Mouse (Mus musculus) G1E (cell line): ENCODE results near the gene Chdh. TPM values are rescaled to one million over a fixed set of nuclear protein-coding genes. Genes with fewer than 3 reads are reported as not detected.

Experiments
- ATAC-seq: 2 replicates; pipeline ENCODE4 v1.8.0; 2016; ENCODE audit warnings: mild to moderate bottlenecking; ENCODE audit not compliant: insufficient number of reproducible peaks, poor library complexity, low FRiP score, severe bottlenecking; ENCODE audit errors: extremely low read depth
- DNase-seq: peaks from one replicate; pipeline ENCODE4 v3.0.0; 2012; ENCODE audit warnings: low spot score
- H3K27me3 ChIP-seq: 2 replicates; pipeline ENCODE4 v1.6.1; 2012; ENCODE audit warnings: mild to moderate bottlenecking, low read length, inconsistent platforms; ENCODE audit not compliant: insufficient read depth
- H3K36me3 ChIP-seq: replicated peaks from 2 replicates; pipeline ENCODE3; 2012; ENCODE audit warnings: mild to moderate bottlenecking, inconsistent platforms
- H3K4me1 ChIP-seq: 2 replicates; pipeline ENCODE4 v1.6.1; 2012; ENCODE audit warnings: low read depth, low read length, inconsistent platforms, mixed read lengths; ENCODE audit not compliant: insufficient read depth
- H3K4me3 ChIP-seq: 2 replicates; pipeline ENCODE4 v1.5.1; 2012; ENCODE audit warnings: low read depth, mild to moderate bottlenecking, inconsistent platforms, low read length, moderate library complexity, mixed read lengths
- H3K9me3 ChIP-seq: replicated peaks from 2 replicates; pipeline ENCODE4 v1.6.1; 2012; ENCODE audit warnings: inconsistent platforms
- CTCF ChIP-seq: IDR thresholded peaks from 2 replicates; pipeline ENCODE4 v1.5.1; 2012; ENCODE audit warnings: low read depth, low read length, inconsistent platforms, mixed read lengths
- GATA1 ChIP-seq: IDR thresholded peaks from 2 replicates; pipeline ENCODE4 v1.6.1; 2012; ENCODE audit warnings: borderline replicate concordance, low read length, inconsistent platforms, mixed read lengths
- GATA2 ChIP-seq: IDR thresholded peaks from 2 replicates; pipeline ENCODE4 v1.6.1; 2012; ENCODE audit warnings: low read depth, low read length, inconsistent platforms, borderline replicate concordance
- POLR2AphosphoS5 ChIP-seq: IDR thresholded peaks from 2 replicates; pipeline ENCODE4 v1.6.1; 2012; ENCODE audit warnings: low read depth, low read length, inconsistent platforms; ENCODE audit not compliant: insufficient replicate concordance
- TAL1 ChIP-seq: conservative IDR thresholded peaks from 2 replicates; pipeline ENCODE4 v1.6.1; 2012; ENCODE audit warnings: low read depth, low read length, inconsistent platforms, mixed read lengths
- polyA plus RNA-seq: library from polyadenylated mRNA; stranded (reverse); fragments of >175 nt; gene quantifications from 2 replicates; pipeline ENCODE4 v1.2.3, GENCODE M21; 2012
- total RNA-seq, 2 experiments: library from RNA; stranded (forward) in 1 of 2; stranded (reverse) in 1 of 2; fragments of 200-1000 nt in 1 of 2; fragments of >200 nt in 1 of 2; fragmentation: Nextera tagmentation in 1 of 2; gene quantifications; 2 replicates each; pipeline ENCODE4 v1.2.3; 2014 to 2017

Chdh gene
- total and polyA plus RNA-seq, 3 experiments: 0.16 TPM; not detected in 2

GRCm38 (mm10) chr14:30048049-30048448, 39.2 kb downstream of the Chdh start:
- TF ChIP-seq GATA1: no peak
- TF ChIP-seq TAL1: no peak
- 0 out of 2 replicates have a peak, but pooled peaks have one; percentile 6 for TF ChIP-seq CTCF
- TF ChIP-seq POLR2AphosphoS5: no peak
- no peak for TF ChIP-seq GATA2
- H3K9me3 ChIP-seq: no peaks in the 10 kb centered on the region
- H3K4me3 ChIP-seq: no peak overlapping the region
- no peak for ATAC-seq
- H3K4me1 ChIP-seq: no peaks in the 10 kb centered on the region
- H3K27me3 ChIP-seq: no peaks in the 10 kb centered on the region
- no peak for DNase-seq
- no peaks in the 10 kb centered on the region for H3K36me3 ChIP-seq

GRCm38 (mm10) chr14:30050280-30050679, 41.5 kb downstream of the Chdh start:
- Histone ChIP-seq H3K9me3 (no peaks in the 10 kb centered on the region), H3K36me3 (no peaks in the 10 kb centered on the region), H3K27me3 (peaks cover 2% of the 10 kb centered on the region; the same call in 1 of the 2 replicates), H3K4me3 (no peak overlapping the region), H3K4me1 (no peaks in the 10 kb centered on the region)
- no peak for DNase-seq
- no peak for TF ChIP-seq CTCF
- ATAC-seq: no peak

- no peak for TF ChIP-seq TAL1
- no peak for TF ChIP-seq CTCF
- no peak for TF ChIP-seq GATA1
- TF ChIP-seq GATA2: no peak
- no peak for TF ChIP-seq POLR2AphosphoS5
- no peak for DNase-seq
- H3K9me3 ChIP-seq: no peaks in the 10 kb centered on the region
Measured at GRCm38 (mm10) chr14:30054922-30055321, 46.1 kb downstream of the Chdh start.

DNA sequence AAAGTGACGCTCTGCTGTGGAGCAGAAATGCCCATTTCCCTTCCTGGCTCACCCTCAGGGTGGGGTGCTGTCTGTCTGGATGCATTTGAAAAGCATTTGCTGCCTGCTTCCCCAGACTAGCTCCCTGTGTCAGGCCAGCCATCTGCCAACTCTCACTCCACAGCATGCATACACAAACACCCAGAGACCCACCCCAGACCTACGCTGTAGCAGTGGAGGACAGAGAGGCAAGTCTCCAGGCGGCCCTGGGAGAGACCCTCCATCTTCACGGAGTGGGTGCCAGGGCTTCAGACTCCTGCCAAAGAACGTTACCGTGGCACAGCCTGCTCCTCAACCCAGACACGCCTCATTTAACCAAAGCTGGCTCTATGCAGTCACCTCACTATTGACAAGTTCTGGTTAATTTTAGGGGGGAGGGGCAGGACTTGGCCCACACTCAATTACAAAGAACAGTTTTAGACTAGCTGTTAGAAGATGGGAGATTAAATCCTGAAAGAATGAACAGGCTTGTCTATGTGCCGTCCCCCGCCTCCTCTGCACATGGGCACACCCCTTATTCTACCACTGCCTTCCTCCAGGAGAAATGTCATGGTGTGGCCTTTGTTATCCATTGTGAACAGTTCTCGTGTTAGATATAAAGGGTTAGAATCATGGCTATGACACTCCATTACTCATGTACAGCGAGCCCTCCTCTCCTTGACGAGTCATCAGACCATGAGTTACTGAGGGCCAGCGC, 47.4 kb downstream of the Chdh start:
- ATAC-seq (no peak), DNase-seq (no peak)
- H3K9me3 ChIP-seq: no peaks in the 10 kb centered on the region
- TF ChIP-seq POLR2AphosphoS5 (no peak), TAL1 (no peak), GATA1 (no peak), GATA2 (no peak), CTCF (no peak)
- H3K36me3 ChIP-seq: no peaks in the 10 kb centered on the region
- H3K4me3 ChIP-seq: no peak overlapping the region
- H3K4me1 ChIP-seq: no peaks in the 10 kb centered on the region
- H3K27me3 ChIP-seq: peaks cover 2% of the 10 kb centered on the region; the same call in 1 of the 2 replicates

More at GRCm38 (mm10) chr14:30054922-30055321, 46.1 kb downstream of the Chdh start:
- no peak for ATAC-seq
- Histone ChIP-seq H3K27me3 (peaks cover 2% of the 10 kb centered on the region; the same call in 1 of the 2 replicates), H3K36me3 (no peaks in the 10 kb centered on the region), H3K4me1 (no peaks in the 10 kb centered on the region), H3K4me3 (no peak overlapping the region)

DNA sequence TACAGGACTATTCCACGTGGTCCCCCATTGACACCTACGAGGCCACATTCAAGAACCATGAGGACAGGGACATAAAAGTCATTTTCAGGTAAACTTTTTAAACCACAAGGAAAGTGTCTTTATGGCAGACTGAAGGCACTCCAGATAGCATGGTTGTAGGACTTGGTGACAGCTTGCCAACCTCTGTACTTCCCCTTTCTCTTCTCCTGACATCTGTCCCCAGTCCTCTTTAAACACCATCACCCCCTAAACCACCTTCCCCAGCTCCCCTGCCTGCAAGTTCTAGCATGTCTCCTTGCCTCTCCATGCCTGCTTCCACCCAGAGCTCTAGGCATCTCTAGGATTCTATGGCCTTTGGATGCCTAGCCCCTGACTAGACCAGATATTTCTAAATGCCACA, 56.0 kb downstream of the Chdh start:
- H3K9me3 ChIP-seq: no peaks in the 10 kb centered on the region
- no peaks in the 10 kb centered on the region for H3K36me3 ChIP-seq
- DNase-seq (no peak), ATAC-seq (no peak)
- TF ChIP-seq TAL1 (no peak), GATA1 (no peak), CTCF (no peak), POLR2AphosphoS5 (no peak), GATA2 (no peak)
- peaks cover 6% of the 10 kb centered on the region; the same call in 1 of the 2 replicates for H3K4me1 ChIP-seq
- H3K4me3 ChIP-seq: no peak overlapping the region
- H3K27me3 ChIP-seq: no peaks in the 10 kb centered on the region

DNA sequence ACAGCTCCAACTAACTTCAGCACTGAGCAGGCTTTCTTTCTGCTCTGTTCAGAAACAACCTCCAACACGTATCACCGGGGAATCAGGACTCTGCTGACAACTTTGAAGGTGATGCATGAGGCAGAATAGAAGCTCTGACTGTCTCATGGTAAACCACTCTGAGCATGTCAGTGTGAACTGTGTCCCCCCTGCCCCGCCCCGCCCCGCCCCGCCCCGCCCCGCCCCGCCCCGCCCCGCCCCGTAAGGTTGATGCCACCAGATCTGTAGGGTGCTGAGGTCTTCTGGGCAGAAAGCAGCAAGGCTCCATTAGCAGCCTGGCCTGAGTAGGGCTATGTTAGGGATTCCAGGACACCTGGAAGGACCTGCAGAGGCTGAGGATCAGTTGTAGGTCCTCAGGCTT, 57.9 kb downstream of the Chdh start:
- no peak for TF ChIP-seq GATA1
- TF ChIP-seq TAL1: no peak
- TF ChIP-seq POLR2AphosphoS5: no peak
- TF ChIP-seq GATA2: no peak
- no peak for TF ChIP-seq CTCF
- no peak overlapping the region for H3K4me3 ChIP-seq
- ATAC-seq (no peak), DNase-seq (no peak)
- no peaks in the 10 kb centered on the region for H3K27me3 ChIP-seq
- H3K4me1 ChIP-seq: peaks cover 6% of the 10 kb centered on the region; the same call in 1 of the 2 replicates
- H3K9me3 ChIP-seq: no peaks in the 10 kb centered on the region
- no peaks in the 10 kb centered on the region for H3K36me3 ChIP-seq

DNA sequence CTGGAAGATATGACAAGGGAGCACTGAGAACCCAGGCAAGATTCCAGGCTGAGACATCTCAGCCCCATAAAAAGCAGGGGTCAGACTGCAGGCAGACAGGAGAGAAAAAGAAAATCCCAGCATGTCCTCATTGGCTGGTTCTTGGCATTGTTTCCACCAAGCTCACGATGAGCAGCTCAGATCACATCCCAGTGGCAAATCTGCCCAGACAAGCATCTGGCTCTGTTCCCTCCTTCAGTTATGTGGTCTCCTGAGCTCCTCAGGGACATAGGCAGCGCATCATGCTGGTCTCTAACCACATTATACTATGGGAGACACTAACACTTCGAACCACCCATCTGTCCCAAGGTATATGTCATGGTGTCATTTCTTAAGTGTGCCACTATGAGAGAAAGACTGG, 59.7 kb downstream of the Chdh start:
- DNase-seq: no peak
- no peak overlapping the region for H3K4me3 ChIP-seq
- no peaks in the 10 kb centered on the region for H3K27me3 ChIP-seq
- no peak for ATAC-seq
- no peaks in the 10 kb centered on the region for H3K36me3 ChIP-seq
- H3K9me3 ChIP-seq: no peaks in the 10 kb centered on the region
- peaks cover 6% of the 10 kb centered on the region; the same call in 1 of the 2 replicates for H3K4me1 ChIP-seq
- TF ChIP-seq CTCF: no peak
- no peak for TF ChIP-seq GATA2
- TF ChIP-seq TAL1: no peak
- TF ChIP-seq POLR2AphosphoS5: no peak
- TF ChIP-seq GATA1: no peak
